Mouse (Mus musculus) liver, embryonic 13.5 days (tissue): Measurements from ENCODE around the gene Apoc2. TPM values are rescaled to one million over a fixed set of nuclear protein-coding genes. Genes with fewer than 3 reads are reported as not detected.
A peak's percentile ranks its signal among the peaks of the same experiment; 100 is the strongest.

Source experiments
- ATAC-seq: fragments of 200-750 bp; cut with Nextera tagmentation; 2 replicates; pipeline ENCODE4 v1.8.0; 2017; ENCODE audit warnings: low read depth, mild to moderate bottlenecking, moderate number of reproducible peaks, moderate library complexity
- DNase-seq: peaks from one replicate; pipeline ENCODE4 v3.0.0; 2022
- H3K27ac ChIP-seq: fragments of 300-500 bp; sonication (generic); 2 replicates; pipeline ENCODE4 v1.5.1; 2015; ENCODE audit warnings: moderate library complexity, mild to moderate bottlenecking, inconsistent platforms
- H3K27me3 ChIP-seq: fragments of 300-500 bp; sonication (generic); 2 replicates; pipeline ENCODE4 v1.6.1; 2015; ENCODE audit warnings: mild to moderate bottlenecking, inconsistent platforms
- H3K36me3 ChIP-seq: fragments of 300-500 bp; sonication (generic); 2 replicates; pipeline ENCODE4 v1.6.1; 2015; ENCODE audit warnings: mild to moderate bottlenecking, inconsistent platforms
- H3K4me1 ChIP-seq: fragments of 300-500 bp; sonication (generic); replicated peaks from 2 replicates; pipeline ENCODE4 v1.6.1; 2015; ENCODE audit warnings: inconsistent platforms
- H3K4me2 ChIP-seq: fragments of 300-500 bp; sonication (generic); 2 replicates; pipeline ENCODE4 v1.6.1; 2015; ENCODE audit warnings: inconsistent platforms, mild to moderate bottlenecking, moderate library complexity
- H3K4me3 ChIP-seq: fragments of 300-500 bp; sonication (generic); replicated peaks from 2 replicates; pipeline ENCODE4 v1.5.1; 2015; ENCODE audit warnings: mild to moderate bottlenecking, inconsistent platforms
- H3K9ac ChIP-seq: fragments of 300-500 bp; sonication (generic); 2 replicates; pipeline ENCODE4 v1.6.1; 2015; ENCODE audit warnings: mild to moderate bottlenecking, inconsistent platforms
- H3K9me3 ChIP-seq: fragments of 300-500 bp; sonication (generic); replicated peaks from 2 replicates; pipeline ENCODE4 v1.6.1; 2016; ENCODE audit warnings: inconsistent platforms
- WGBS: fragments of 180-500 bp; shearing (Covaris S2); methylation state at CpG from one replicate; pipeline ENCODE4 v1.1.7; 2015; ENCODE audit not compliant: insufficient replicate concordance; 5-methylcytosine and 5-hydroxymethylcytosine counted together
- polyA plus RNA-seq: library from polyadenylated mRNA; unstranded; fragments of >200 nt; fragmentation: Nextera tagmentation; extraction: Ambion mirVana; gene quantifications from 2 replicates; pipeline ENCODE4 v1.2.1, GENCODE M21; 2015

Gene Apoc2
- polyA plus RNA-seq, 1 experiment from 2014 or later = 648 TPM

GRCm38 (mm10) chr7:19628192-19628535 lies 49.6 kb downstream of the Apoc2 start:
- H3K4me1 ChIP-seq = peaks cover 45% of the 10 kb centered on the region
- DNase-seq (no peak), ATAC-seq (no peak)
- 9% methylated on average over 17 of the region's 17 CpGs for WGBS
- no peak overlapping the region for H3K9ac ChIP-seq
- H3K9me3 ChIP-seq = no peaks in the 10 kb centered on the region
- peaks cover 15% of the 10 kb centered on the region for H3K36me3 ChIP-seq
- peak overlapping the region; percentile 82 for H3K4me3 ChIP-seq
- peak overlapping the region; percentile 100 for H3K4me2 ChIP-seq
- H3K27ac ChIP-seq = peak overlapping the region; percentile 83
- peaks cover 1% of the 10 kb centered on the region; the same call in 1 of the 2 replicates for H3K27me3 ChIP-seq

GRCm38 (mm10) chr7:19627721-19628120 lies 50.0 kb downstream of the Apoc2 start:
- no peak overlapping the region for H3K9ac ChIP-seq

GRCm38 (mm10) chr7:19623433-19623832 lies 54.3 kb downstream of the Apoc2 start:
- Histone ChIP-seq H3K27me3 (peaks cover 18% of the 10 kb centered on the region), H3K4me2 (no peak overlapping the region), H3K4me3 (no peak overlapping the region), H3K27ac (no peak overlapping the region), H3K4me1 (peaks cover 14% of the 10 kb centered on the region), H3K9me3 (no peaks in the 10 kb centered on the region), H3K9ac (no peak overlapping the region), H3K36me3 (no peaks in the 10 kb centered on the region)
- no peak for DNase-seq
- 45% methylated on average over 2 of the region's 2 CpGs for WGBS
- no peak for ATAC-seq

More at GRCm38 (mm10) chr7:19627721-19628120, 50.0 kb downstream of the Apoc2 start:
- DNase-seq (no peak), ATAC-seq (no peak)
- Histone ChIP-seq H3K9me3 (no peaks in the 10 kb centered on the region), H3K4me2 (peak overlapping the region; percentile 100), H3K36me3 (peaks cover 10% of the 10 kb centered on the region), H3K4me1 (peaks cover 41% of the 10 kb centered on the region), H3K4me3 (peak overlapping the region; percentile 82), H3K27ac (no peak overlapping the region), H3K27me3 (peaks cover 3% of the 10 kb centered on the region; the same call in 1 of the 2 replicates)
- 54% methylated on average over 3 of the region's 3 CpGs for WGBS

GRCm38 (mm10) chr7:19622241-19622640 lies 55.5 kb downstream of the Apoc2 start:
- Histone ChIP-seq H3K9me3 (no peaks in the 10 kb centered on the region), H3K36me3 (no peaks in the 10 kb centered on the region), H3K27ac (no peak overlapping the region), H3K9ac (no peak overlapping the region), H3K4me1 (peaks cover 5% of the 10 kb centered on the region), H3K4me2 (no peak overlapping the region), H3K4me3 (no peak overlapping the region), H3K27me3 (peaks cover 18% of the 10 kb centered on the region)
- no peak for ATAC-seq
- WGBS = 35% methylated on average over 6 of the region's 6 CpGs
- no peak for DNase-seq

Other genes with a start within 250 kb of the Apoc2 start
- gene Mark4, start 219.1 kb downstream of the Apoc2 start, polyA plus RNA-seq = 1.3 and 1.6 TPM in 2 replicates
- 0.83 and 1.0 TPM in 2 replicates for gene Exoc3l2, start 214.6 kb downstream of the Apoc2 start, polyA plus RNA-seq
- gene Bloc1s3, start 169.6 kb downstream of the Apoc2 start, polyA plus RNA-seq = 1.3 TPM in 2 replicates
- gene Trappc6a, start 169.5 kb downstream of the Apoc2 start, polyA plus RNA-seq = 39.5 and 45.2 TPM in 2 replicates
- gene Nkpd1, start 160.1 kb downstream of the Apoc2 start, polyA plus RNA-seq = not detected in 2 replicates
- 7.8 and 8.3 TPM in 2 replicates for gene Ppp1r37, start 114.9 kb downstream of the Apoc2 start, polyA plus RNA-seq
- 1.3 and 1.5 TPM in 2 replicates for gene Zfp296, start 100.7 kb downstream of the Apoc2 start, polyA plus RNA-seq
- 84.9 and 92.7 TPM in 2 replicates for gene Gemin7, start 100.3 kb downstream of the Apoc2 start, polyA plus RNA-seq
- 14.3 and 15.7 TPM in 2 replicates for gene Clasrp, start 73.5 kb downstream of the Apoc2 start, polyA plus RNA-seq
- gene Relb, start 48.5 kb downstream of the Apoc2 start, polyA plus RNA-seq = 1.6 and 1.7 TPM in 2 replicates
- gene Clptm1, start 12.9 kb downstream of the Apoc2 start, polyA plus RNA-seq = 45.2 and 51.0 TPM in 2 replicates
- 5.6 and 7.5 TPM in 2 replicates for gene Gm44805, start 3.5 kb upstream of the Apoc2 start, polyA plus RNA-seq
- 58.3 and 74.0 TPM in 2 replicates for gene Apoc4, start 3.5 kb upstream of the Apoc2 start, polyA plus RNA-seq
- gene Apoc1, start 14.7 kb upstream of the Apoc2 start, polyA plus RNA-seq = 247 and 261 TPM in 2 replicates
- 1,390 and 1,411 TPM in 2 replicates for gene Apoe, start 21.2 kb upstream of the Apoc2 start, polyA plus RNA-seq
- gene Tomm40, start 37.5 kb upstream of the Apoc2 start, polyA plus RNA-seq = 125 and 138 TPM in 2 replicates
- gene Nectin2, start 72.5 kb upstream of the Apoc2 start, polyA plus RNA-seq = 17.9 and 18.2 TPM in 2 replicates
- 7.2 and 7.9 TPM in 2 replicates for gene Bcam, start 93.1 kb upstream of the Apoc2 start, polyA plus RNA-seq
- gene Cblc, start 118.9 kb upstream of the Apoc2 start, polyA plus RNA-seq = 1.2 and 1.3 TPM in 2 replicates
- 3.0 and 3.9 TPM in 2 replicates for gene Bcl3, start 144.8 kb upstream of the Apoc2 start, polyA plus RNA-seq
- gene Gm19345, start 174.1 kb upstream of the Apoc2 start, polyA plus RNA-seq = not detected in 2 replicates
- not detected in 2 replicates for gene Ceacam16, start 183.4 kb upstream of the Apoc2 start, polyA plus RNA-seq
- gene Ceacam19, start 210.0 kb upstream of the Apoc2 start, polyA plus RNA-seq = not detected in 2 replicates
- 1.9 and 2.2 TPM in 2 replicates for gene Pvr, start 243.2 kb upstream of the Apoc2 start, polyA plus RNA-seq